ENCODE assay signal across 21 mouse cellular contexts in genomic region chr5:117986327-117986726, GRCm38 (mm10). TPM values are rescaled to one million over a fixed set of nuclear protein-coding genes. Genes with fewer than 3 reads are reported as not detected.
A peak's percentile ranks its signal among the peaks of the same experiment; 100 is the strongest.
DNase-seq lines count a peak whose midpoint lies in the region; ATAC-seq and TF ChIP-seq lines count a peak whose summit lies in the region.
"Had no signal": no experiment of that assay in that cellular context is flagged by ENCODE, and none has a peak within 500 bp of the region (broad histone marks: within the 10 kb centered on the region; RNA-seq: fewer than 3 reads in every experiment).

No protein-coding gene starts in this region.

- no peak for TF ChIP-seq CTCF in kidney, adult 2 months (conservative IDR thresholded peaks at IDR 0.05; ENCODE audit: insufficient read depth, insufficient read length, low read depth, low read length)

- no peak for TF ChIP-seq POLR2A in kidney, adult 2 months (IDR thresholded peaks at IDR 0.05; ENCODE audit: low read depth, low read length)

- H3K27ac ChIP-seq in kidney, adult 2 months (ENCODE audit: insufficient read depth, low read depth, low read length), result peak overlapping the region; percentile 49; the same call in 1 of the 2 replicates
- H3K27ac ChIP-seq in liver, embryonic 12.5 days, result no peak overlapping the region
- H3K27ac ChIP-seq: forebrain, embryonic 12.5 days; hindbrain, embryonic 10.5 days; hindbrain, postnatal 0 days; midbrain, embryonic 15.5 days; neural tube, embryonic 15.5 days had no signal

- DNase-seq in adrenal gland, postnatal 10 days, result peak; percentile 65
- no peak for DNase-seq in adrenal gland, adult 18-20 months (ENCODE audit: low spot score in 2 of 2)
- peak; percentile 90 for DNase-seq in kidney, adult 2 months
- DNase-seq in kidney, postnatal 4 days, result no peak
- DNase-seq in yolk sac, embryonic 10.5 days (ENCODE audit: low spot score), result peak; percentile 79
- DNase-seq in spleen, adult 12 weeks (ENCODE audit: low spot score), result no peak
- DNase-seq in frontal cortex, postnatal 25 days (ENCODE audit: low spot score in 2 of 2), result no peak
- DNase-seq: adrenal gland, postnatal 36 days; cerebellum, adult 9-11 months; gastrocnemius, postnatal 36 days; left cerebral cortex, postnatal 4 days; lung, adult 18-20 months; right cerebral cortex, postnatal 25 days had no signal

- H3K9me3 ChIP-seq in liver, embryonic 12.5 days (replicated peaks), result no peaks in the 10 kb centered on the region
- H3K9me3 ChIP-seq: forebrain, embryonic 12.5 days; hindbrain, embryonic 10.5 days; megakaryocyte, embryonic 14.5 days; midbrain, embryonic 15.5 days; neural tube, embryonic 15.5 days had no signal

- H3K36me3 ChIP-seq in kidney, adult 2 months (ENCODE audit: control insufficient read depth, insufficient read depth, low read length), result no peaks in the 10 kb centered on the region; the same call in 1 of the 2 replicates
- H3K36me3 ChIP-seq in liver, embryonic 12.5 days, result peaks cover 86% of the 10 kb centered on the region

- no peak overlapping the region for H3K9ac ChIP-seq in liver, embryonic 12.5 days
- H3K9ac ChIP-seq: forebrain, embryonic 12.5 days; midbrain, embryonic 15.5 days; neural tube, embryonic 15.5 days had no signal

- H3K4me2 ChIP-seq in liver, embryonic 12.5 days, result no peak overlapping the region
- H3K4me2 ChIP-seq: forebrain, embryonic 12.5 days; midbrain, embryonic 15.5 days; neural tube, embryonic 15.5 days had no signal

- WGBS in kidney, adult 2 months, result 38% methylated on average over 4 of the region's 4 CpGs
- 78% methylated on average over 4 of the region's 4 CpGs for WGBS in liver, embryonic 12.5 days (ENCODE audit: insufficient replicate concordance)

- peak; percentile 23; the same call in 1 of the 2 replicates for ATAC-seq in liver, embryonic 12.5 days
- ATAC-seq: hindbrain, postnatal 0 days; intestine, postnatal 0 days; midbrain, embryonic 15.5 days had no signal

- no peak overlapping the region for H3K4me3 ChIP-seq in kidney, adult 2 months (ENCODE audit: insufficient read depth, low read depth, low read length)
- H3K4me3 ChIP-seq in liver, embryonic 12.5 days, result no peak overlapping the region
- H3K4me3 ChIP-seq: forebrain, embryonic 12.5 days; hindbrain, embryonic 10.5 days; megakaryocyte, embryonic 14.5 days; midbrain, embryonic 15.5 days; neural tube, embryonic 15.5 days had no signal

- H3K4me1 ChIP-seq in kidney, adult 2 months (ENCODE audit: control insufficient read depth, insufficient read depth, low read length), result peaks cover 6% of the 10 kb centered on the region; the same call in 1 of the 2 replicates
- peaks cover 12% of the 10 kb centered on the region for H3K4me1 ChIP-seq in liver, embryonic 12.5 days
- H3K4me1 ChIP-seq: forebrain, embryonic 12.5 days had no signal

- H3K27me3 ChIP-seq in kidney, adult 2 months (replicated peaks; ENCODE audit: control insufficient read depth, insufficient read depth, low read length), result no peaks in the 10 kb centered on the region
- no peaks in the 10 kb centered on the region for H3K27me3 ChIP-seq in liver, embryonic 12.5 days (replicated peaks)
- H3K27me3 ChIP-seq: forebrain, embryonic 12.5 days; megakaryocyte, embryonic 14.5 days; midbrain, embryonic 15.5 days; neural tube, embryonic 15.5 days had no signal

RNA-seq across cellular contexts. Expression of gene Fbxo21, which starts 9.8 kb away (rescaled TPM):
- total RNA-seq in adrenal gland, postnatal 10 days (2021), result 100 to 1,000 TPM; 114 to 115 TPM
- 10 to 100 TPM; 59.9 to 62.9 TPM for total RNA-seq in adrenal gland, adult 18-20 months (2021)
- polyA plus RNA-seq in kidney, adult 2 months (2012; rRNA removed), result 67.4 and 75.6 TPM in 2 replicates
- polyA plus RNA-seq in liver, embryonic 12.5 days (2016; fragmentation: Nextera tagmentation; extraction: Ambion mirVana), result 28.1 and 28.3 TPM in 2 replicates

RNA-seq across cellular contexts. Expression of gene Tesc, which starts 41.2 kb away (rescaled TPM):
- 10 to 100 TPM; 54.4 to 61.5 TPM for total RNA-seq in adrenal gland, postnatal 10 days (2021)
- 100 to 1,000 TPM; 149 to 166 TPM for total RNA-seq in adrenal gland, adult 18-20 months (2021)
- polyA plus RNA-seq in kidney, adult 2 months (2012; rRNA removed), result 33.3 and 38.1 TPM in 2 replicates
- polyA plus RNA-seq in liver, embryonic 12.5 days (2016; fragmentation: Nextera tagmentation; extraction: Ambion mirVana), result 1.5 and 2.0 TPM in 2 replicates

Comparison
In these comparisons a context has a peak if more than half of its experiments do, and no peak if none do; other contexts are left out.
1. DNase-seq: peak in adrenal gland, postnatal 10 days (single experiment), kidney, adult 2 months (single experiment) and yolk sac, embryonic 10.5 days (single experiment); none in adrenal gland, adult 18-20 months (0 of 2), kidney, postnatal 4 days (0 of 2), spleen, adult 12 weeks (single experiment) and frontal cortex, postnatal 25 days (0 of 2).